Mouse (Mus musculus) olfactory bulb, adult 2 months (tissue): Measurements from ENCODE around the gene Fyn.

Experiments used
- CTCF ChIP-seq: fragments of 200-500 bp; IDR thresholded peaks from 2 replicates; pipeline ENCODE4 v1.5.1; 2012; ENCODE audit warnings: low read depth, mild to moderate bottlenecking, low read length, moderate library complexity; ENCODE audit not compliant: insufficient read depth
- POLR2A ChIP-seq: fragments of 200-500 bp; IDR thresholded peaks from 2 replicates; pipeline ENCODE4 v1.6.1; 2012; ENCODE audit warnings: mild to moderate bottlenecking, low read depth, low read length, moderate library complexity; ENCODE audit not compliant: insufficient read depth

GRCm38 (mm10) chr10:39345921-39346320 is 22.7 kb upstream of the Fyn start:
- TF ChIP-seq CTCF (no peak), POLR2A (no peak)
